Mouse (Mus musculus): ENCODE results near the gene P4hb. TPM values are rescaled to one million over a fixed set of nuclear protein-coding genes. Genes with fewer than 3 reads are reported as not detected.
"Not testable (repeated sequence)": the region's sequence is repeated elsewhere in the genome, so short reads cannot be mapped to it uniquely, and the experiment has no call there.

P4hb gene
- total RNA-seq, 2 experiments from 2014 or later: 153 to 161 TPM

DNA sequence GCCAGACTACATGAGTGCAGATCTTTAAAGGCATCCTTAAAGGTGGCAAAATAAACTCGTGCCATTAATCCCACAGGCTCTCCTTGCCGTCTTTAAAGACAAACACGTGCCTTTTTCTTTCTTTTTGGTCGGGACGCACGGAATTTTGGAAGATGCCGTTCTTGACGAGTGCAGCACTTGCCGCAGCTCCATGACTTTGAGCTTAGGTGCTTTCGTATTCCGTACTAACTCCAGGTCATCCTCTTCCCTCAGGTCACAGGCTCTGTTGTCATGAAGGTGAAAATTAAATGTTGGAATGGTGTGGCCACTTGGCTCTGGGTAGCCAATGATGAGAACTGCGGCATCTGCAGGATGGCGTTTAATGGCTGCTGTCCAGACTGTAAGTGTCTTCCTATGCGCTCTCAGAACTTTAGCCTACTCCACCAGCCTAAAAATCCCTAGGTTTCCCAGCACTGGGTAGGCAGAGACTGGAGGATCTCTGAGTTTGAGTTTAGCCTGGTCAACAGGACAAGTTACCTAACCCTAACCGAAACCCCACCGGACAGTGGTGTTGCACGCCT, 26.0 kb upstream of the P4hb start:
- no peak for DNase-seq (ENCODE audit: low spot score in 2 of 2)

DNA sequence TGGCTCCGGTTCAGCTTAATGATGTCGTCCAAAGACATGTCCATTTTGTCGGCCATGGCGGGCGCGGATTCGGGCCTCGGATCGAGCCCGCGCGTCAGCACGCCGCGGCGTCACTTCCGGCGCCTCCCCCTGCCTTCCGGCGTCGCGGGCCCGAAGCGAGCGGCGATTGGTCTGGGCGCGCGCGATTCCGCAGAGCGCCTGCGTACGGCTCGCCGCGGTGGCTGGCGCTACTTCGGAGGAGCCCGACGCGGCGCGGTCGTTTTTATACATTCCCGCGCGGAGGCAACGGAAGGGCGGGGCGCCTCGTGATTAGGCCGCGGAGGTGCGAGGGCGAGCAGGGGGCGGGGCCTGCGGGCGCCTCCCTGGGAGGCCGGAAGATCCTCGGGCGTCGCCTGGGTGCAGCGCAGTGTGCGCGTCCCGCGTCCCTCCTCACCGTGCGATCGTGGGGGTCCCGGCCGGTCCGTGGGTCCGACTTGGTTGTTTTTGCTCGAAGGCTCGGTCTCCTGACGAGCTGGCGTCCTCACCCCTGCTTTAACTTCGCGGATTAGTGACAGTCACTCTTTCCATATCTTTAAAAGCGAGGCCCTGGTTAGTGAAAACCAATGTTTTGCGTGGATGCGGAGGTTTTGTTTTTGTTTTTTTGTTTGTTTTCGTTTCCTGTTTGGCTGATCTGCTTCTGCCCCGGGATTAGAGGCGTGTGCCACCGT, 25.4 kb upstream of the P4hb start, which contains the start of the genes Alyref and Anapc11:
Alyref (minus strand) TSS at position 83 of the 707 bp plus-strand sequence.
Anapc11 (plus strand) TSS at position 139 of the 707 bp plus-strand sequence.
- peak; percentile 87 to 93 for DNase-seq (ENCODE audit: low spot score in 2 of 2)

DNA sequence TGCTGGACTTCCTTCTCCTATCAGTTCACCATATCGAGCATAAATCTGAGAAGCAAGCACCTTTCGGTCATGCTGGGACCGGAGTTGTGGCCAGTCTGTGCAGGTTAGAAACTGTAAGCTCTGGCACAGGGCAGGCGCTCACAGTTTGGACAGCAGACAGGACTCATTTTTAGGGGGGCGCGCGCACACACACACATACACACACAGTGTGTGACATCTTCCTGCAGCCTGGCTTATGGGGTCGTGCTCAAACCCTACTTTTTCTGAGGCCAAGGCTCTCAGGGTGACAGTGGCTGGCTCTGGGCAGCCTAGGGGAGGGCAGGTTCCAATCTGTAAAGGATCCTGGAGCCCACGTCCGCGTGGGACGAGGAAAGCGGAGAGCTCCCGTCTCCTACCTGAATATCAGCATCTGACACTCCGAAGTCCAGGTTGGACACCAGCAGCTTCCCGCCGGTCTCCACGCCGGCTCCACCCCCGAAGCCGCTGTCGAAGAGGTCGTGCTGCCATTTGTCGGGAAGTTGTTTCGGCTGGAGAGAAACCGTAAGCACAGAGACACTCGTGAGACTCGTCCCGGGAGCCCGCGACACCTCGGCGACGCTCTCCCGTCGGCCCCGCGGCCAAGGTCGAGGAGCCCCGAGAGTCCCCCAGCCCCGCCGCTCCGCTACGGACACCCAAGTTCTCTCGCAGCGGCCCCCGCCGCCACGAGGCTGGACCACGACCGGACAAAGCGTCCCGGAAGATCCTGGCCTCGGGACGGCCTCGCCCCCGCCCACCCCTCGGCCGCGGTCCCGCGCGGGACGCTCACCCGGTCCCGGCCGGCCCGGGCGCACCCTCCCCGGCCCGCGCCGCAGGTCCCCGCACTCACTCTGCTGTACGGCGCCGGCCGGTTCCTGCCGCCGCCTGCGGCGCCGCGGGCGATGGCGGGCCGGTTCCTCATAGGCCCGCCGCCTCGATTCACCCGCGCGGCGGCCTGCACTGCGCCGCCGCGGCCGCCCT, 24.5 kb upstream of the P4hb start:
- DNase-seq (ENCODE audit: low spot score in 2 of 2): peak in 1 of 2 experiments; percentile 31

DNA sequence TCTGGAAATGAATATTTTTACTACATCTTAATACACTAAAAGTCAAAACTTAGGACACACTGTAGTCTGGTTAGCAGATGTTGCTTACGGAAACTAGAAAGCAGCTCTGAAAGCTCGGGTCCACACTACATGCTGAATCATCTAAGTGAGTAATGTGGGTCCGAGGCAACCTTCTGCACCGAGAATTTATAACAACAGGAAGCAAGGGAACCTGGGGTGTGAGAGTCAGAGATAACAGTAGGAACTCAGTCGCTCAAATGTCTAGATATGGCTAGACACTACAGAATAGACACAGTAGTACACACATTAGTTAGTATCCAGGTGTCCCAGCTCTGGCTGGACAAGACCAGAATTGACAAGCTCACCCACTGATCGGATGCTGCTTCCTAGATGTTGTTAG, 15.5 kb upstream of the P4hb start:
- DNase-seq (ENCODE audit: low spot score in 2 of 2): no peak

DNA sequence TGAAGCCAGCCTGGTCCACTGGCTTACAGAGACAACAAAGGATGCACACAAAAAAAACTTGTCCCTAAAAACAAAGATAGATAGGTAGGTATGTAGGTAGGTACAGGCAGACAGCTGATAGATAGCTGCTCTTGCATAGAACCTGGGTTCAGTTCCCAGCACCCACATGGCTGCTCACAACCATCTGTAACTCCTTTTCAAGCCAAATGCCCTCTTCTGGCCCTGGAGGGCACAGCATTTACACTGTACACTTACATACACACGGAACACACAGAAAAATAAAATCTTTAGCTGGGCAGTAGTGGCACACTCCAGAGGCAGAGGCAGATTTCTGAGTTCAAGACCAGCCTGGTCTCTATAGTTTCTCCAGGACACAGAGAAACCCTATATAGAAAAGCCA, 10.9 kb upstream of the P4hb start:
- no peak for DNase-seq (ENCODE audit: low spot score in 2 of 2)

DNA sequence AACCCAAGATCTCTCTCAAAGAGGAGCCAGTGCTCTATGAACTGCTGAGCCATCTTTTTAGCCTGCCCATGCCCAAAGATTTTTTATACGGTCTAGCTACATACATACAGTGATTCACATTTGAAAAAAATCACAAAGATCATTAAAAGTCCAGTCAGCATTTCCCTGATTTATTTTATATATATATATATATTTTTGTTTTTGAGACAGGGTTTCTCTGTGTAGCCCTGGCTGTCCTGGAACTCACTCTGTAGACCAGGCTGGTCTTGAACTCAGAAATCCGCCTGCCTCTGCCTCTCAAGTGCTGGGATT, 9.9 kb upstream of the P4hb start:
- DNase-seq (ENCODE audit: low spot score in 2 of 2): not testable (repeated sequence)

DNA sequence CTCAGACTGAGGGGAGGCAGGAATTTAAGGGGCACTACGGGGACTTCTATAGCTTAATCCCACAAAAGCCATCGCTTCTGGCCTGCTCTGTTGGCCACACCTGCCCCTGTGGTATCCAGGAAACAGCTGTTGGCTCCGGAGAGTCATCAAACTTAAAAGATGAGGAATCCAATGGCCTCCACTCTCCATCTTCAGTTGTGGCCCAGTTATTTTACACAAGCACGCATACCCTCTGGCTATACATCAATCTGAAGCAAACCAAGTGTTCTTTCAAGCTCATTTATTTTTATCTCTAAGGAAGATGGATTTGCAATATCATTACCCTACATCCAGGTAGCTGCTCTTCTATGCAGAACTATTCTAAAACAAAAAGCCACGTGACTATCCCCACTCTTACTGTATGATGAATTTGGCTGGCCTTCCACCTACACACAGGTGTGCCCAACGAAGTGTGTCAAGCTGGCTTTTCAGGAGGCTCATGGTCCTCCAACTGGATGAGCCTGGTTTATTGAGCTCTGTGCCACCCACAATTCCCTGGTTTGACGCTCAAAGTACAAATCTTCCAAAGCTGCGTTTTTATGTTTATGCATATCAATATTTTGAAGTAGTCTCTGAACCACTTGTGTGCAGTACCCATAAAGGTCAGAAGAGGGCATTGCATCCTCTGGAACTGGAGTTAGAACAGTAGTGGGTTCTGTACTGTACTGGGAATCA, 9.4 kb upstream of the P4hb start:
- no peak for DNase-seq (ENCODE audit: low spot score in 2 of 2)

DNA sequence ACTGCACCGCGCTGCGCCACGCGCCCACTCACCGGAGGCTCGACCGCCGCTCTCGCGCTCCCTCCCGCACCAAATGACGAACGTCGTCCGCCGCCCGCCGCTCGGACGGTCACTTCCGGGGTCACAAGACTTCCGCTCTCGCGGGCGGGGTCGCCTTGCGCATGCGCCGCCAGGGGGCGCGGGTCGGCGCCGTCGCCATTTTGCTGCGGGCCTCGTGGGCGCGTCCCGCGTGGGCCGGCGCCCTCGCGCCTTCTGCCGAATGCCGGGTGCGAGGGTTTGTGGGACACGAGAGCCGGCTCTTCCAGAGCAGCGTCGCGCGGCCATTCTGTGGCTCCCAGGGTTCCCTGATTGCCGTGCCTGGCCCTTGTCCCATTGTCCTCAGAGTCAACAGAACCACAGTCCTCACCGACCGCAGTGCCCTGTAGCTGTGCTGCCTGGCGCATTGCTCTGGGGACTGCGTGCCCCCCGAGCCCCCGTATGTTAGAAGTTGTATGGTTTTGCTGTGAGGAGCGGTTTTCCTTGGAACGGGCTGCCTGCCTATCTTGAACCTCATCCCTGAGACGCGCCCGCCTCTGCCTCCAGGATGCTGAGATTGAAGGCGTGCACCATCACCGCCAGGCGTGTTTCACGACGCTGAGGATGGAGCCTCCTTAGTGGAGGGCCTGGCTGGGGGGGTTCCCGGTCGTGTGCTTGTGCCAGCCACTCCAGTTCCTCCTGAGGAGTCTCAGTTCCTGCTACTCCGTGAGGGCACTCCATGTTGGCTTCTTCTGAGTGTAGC, 8.6 kb upstream of the P4hb start, which contains the start of gene Arhgdia:
Arhgdia (minus strand) TSS at position 135 of the 778 bp plus-strand sequence.
- DNase-seq (ENCODE audit: low spot score in 2 of 2): peak; percentile 88 to 92

DNA sequence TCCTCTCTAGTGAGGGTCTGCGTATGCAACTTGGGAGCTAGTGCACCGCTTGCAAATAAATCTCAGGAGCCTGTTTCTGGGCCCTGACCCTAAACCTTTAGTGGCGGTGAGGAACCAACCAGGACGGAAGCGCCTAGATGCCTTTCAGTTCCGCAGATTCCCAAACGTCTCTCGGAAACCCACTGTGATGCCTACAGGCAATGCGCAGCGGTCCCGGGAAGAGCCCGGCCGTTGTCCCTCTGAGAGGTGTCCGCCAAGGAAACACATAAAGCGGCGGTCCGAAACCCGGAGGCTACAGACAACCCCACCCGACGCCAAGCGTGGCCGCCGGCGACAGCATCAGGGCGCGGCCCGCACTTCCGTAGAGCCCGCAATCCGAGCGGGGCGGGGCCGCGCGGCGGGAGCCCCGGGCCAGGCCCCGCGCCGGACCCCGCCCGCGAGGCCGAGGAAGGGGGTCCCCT, 7.8 kb upstream of the P4hb start:
- peak; percentile 45 for DNase-seq (ENCODE audit: low spot score in 2 of 2)

DNA sequence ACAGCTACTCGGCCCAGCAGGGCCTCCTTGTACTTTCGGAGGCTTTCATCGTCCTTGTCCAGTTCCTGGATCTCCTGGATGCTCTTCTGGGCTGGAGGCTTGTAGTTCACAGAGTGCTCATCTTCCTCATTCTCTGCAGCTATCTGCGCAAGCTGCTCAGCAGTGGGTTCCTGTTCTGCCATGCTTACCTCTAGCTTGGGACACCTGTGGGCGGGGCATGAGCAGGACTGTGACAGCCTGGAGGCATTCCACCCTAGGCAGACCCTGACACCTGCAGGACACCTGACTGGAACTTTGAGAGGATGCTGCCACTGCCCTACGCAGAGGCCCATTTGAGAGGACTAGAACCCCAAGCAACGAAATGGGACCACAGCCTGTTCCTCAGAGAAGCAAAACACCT, 7.1 kb upstream of the P4hb start:
- DNase-seq (ENCODE audit: low spot score in 2 of 2): no peak

DNA sequence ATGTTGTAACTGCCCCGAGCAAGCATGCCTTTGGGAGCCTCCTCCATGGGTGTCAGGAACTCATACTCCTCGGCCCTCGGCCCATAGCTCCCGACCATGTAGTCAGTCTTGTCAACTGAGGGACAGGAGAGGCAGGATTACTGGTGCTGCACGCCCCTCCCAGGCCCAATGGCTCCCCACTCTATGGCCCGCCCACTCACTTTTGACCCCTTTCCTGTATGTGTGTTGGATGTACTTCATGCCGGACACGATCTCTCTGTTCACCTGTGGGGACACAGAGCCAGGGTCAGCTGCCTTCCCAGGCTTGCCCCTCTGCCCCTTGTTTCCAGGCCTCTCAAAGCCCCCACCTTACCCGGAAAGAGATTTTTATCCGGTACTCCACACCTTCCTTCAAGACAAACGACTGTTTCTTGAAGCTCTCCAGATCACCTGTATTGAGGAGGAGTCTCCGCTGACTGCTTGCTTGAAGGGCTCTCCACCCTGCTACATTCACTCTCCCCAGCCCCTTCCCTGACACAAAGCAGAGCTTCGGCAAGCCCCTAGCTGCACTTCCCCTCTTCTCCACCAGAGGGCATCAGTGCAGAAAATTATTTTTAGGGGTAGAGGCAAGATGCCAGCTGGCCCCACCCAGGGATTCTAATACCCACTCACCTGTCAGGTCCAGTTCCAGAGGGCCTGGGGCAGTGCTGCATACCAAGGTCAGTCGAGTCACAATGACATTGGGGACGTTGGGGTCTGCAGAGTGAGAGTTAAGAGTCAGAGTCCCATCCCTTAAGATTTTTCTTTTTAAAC, 6.5 kb upstream of the P4hb start:
- DNase-seq (ENCODE audit: low spot score in 2 of 2): peak; percentile 83 to 85

DNA sequence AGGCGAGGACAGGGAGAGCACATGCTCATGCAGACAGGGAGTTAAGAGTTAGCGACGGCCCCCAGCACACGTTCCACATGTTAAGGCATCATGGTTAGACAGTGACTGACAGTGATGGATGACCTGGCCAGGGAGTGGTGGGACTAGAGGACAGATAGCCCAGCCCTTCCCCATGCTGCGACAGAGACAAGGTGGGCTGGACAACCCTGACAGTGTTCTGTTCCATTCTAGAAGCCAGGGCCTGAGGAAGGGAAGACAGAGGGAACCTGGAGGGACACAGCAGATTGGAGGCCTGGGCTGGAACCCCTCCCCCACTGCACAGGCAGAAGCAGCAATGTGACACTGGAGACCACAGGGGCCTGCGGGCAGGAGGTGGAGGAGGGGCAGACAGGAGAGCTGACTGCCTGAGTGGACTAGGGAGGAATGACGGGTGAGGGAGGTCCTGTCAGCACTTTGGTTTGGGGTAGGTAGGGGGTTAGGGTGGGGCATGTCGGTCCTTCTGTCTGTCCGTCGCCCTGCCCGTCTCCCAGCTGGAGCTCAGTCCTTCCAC, 5.7 kb upstream of the P4hb start:
- DNase-seq (ENCODE audit: low spot score in 2 of 2): no peak

DNA sequence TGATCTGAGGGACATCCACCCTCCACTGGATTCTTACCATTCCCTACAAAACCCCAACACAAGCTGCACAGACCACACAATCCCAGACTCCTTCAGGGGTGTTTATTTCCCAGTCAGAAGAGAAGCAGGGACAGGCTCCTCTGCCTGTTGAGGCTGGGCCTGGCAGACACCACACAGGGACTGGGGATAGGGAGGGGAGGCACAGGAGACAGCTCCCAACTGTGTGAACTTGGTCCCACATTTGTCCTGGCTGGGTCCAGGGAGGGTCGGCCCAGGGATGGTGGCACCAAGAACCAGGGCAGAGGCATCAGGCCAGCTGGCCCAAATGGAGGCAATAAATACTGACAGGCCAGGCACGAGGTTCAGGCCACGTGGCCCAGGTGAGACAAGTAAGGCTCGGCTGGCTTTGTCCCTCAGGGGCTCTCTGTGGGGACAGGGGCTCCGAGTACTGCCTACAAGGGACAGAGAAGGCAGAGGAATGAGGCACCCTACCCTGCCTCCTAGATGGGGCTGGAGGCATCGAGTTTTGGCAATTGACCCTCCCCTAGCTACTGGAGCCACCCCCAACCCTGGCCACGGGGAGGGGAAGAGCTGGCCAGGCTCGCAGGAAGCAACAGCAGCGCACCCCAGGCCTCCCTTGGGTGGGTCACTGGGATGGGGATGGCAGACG, 5.1 kb upstream of the P4hb start:
- DNase-seq (ENCODE audit: low spot score in 2 of 2): no peak

DNA sequence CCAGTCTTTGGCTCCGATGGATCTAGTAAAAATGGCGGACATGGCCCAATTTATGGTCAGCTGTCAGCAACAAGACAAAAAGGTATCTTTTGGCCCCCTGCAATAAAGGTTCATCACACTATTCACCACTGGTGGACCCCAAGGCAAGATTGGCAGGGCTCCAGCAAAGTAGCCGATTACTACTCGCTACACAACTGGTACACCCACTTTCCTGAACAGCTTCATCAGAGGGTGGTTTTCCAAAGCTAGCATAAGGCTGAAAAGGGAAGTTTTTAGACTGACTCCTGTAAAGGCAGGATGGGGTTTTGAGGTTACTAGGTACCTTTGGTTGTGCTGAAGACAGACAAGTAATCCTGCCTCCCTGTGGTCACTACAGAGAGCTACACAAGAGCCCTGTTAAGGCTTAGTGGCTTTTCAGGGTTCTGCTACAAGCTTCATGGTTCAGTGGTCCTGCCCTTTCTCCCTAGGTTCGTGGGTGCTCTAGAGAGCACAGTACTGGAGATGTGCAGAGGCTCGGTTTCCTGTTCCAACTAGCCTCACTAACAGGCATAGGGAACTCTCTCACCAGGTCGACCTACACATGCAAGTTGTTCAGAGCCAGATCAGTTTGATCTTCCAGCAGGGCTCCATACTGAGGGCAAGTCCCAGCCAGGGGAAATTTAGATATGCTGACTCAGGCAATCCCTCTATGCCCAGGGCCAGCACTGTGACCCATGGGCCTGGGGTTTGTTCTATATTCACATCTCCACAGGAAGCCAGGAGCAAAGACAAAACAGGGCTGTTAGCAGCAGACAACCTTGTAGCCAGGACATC, 4.4 kb upstream of the P4hb start:
- DNase-seq (ENCODE audit: low spot score in 2 of 2): peak in 1 of 2 experiments; percentile 34

DNA sequence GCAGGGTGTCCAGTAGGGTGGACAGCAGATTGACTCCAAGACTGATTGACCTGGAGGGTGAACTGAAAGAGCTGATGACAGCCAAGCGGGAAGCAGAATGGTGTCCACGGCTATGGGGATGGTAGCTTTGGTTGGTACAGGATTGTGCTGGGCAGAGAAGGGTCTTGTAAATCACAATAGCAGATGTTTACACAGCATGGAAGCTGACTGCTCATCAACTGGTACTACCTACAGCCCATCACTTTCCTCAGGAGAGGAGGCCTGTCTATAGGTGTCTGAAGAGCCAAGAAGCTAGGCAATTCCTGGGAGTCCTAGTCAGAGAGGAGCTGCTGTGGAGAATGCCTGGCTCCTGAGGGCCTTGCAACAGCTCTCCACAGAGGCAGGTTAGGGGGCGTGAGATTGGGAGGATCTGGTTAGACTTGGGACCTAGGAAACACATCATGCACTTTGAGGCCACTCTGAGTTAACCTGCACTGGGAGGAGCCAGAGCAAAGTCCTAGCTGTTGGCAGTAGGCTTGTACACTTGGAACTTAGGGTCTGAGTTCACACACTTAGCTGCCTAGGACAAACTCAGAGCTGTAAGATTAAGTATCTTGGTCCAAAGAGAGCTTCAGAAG, 3.4 kb upstream of the P4hb start:
- DNase-seq (ENCODE audit: low spot score in 2 of 2): no peak

DNA sequence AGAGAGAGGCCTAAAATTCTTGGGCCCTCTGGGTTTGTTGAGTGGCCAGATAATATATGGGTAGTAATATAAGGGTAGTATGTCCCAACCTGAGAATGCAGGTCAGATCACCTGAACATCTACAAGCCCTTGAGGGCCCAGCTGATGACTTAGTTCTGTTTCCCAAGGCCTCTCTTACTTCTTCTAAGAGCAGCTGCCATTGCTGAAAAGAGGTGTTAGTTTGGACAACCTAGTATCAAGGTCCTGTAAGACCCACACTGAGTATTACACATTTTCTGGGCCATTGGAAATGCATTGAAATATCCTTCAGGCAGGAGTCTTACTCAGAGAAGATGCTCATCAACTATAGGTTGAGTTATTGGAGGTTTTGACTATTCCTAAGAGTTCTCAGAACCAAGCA, 2.9 kb upstream of the P4hb start:
- no peak for DNase-seq (ENCODE audit: low spot score in 2 of 2)

DNA sequence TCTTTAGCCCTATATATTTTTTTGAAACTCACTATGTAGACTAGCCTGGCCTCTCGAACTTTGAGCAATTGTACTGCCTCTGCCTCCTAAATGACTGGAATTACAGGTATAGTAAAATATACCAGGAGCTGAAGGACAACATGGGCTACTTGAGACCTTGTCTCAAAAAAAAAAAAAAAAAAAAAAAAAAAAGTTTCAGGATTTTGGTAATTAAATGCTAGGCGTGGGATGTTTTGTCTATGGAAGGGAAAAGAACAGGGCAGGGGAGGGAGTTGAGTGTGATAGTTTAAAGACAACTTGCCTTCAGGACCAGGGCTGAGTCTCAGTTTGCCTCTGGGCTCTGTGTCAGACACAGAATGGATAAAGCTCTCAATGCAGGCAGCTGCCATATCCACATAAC, 2.0 kb upstream of the P4hb start:
- DNase-seq (ENCODE audit: low spot score in 2 of 2): no peak

All from layer of hippocampus, postnatal 10 days (tissue).